Mouse (Mus musculus): ENCODE results near the gene Serpina3b. TPM values are rescaled to one million over a fixed set of nuclear protein-coding genes. Genes with fewer than 3 reads are reported as not detected.

Serpina3b gene
- 0.09 TPM in 1 of 2 replicates, not detected in the other for total RNA-seq (2014; rRNA removed)
- not detected in 2 replicates for polyA plus RNA-seq (2012; rRNA removed)

GRCm38 (mm10) chr12:104127696-104128095 lies at the start of gene Serpina3b:
Gene Serpina3b (plus strand): TSS chr12:104127996.
- H3K4me3 ChIP-seq (ENCODE audit: insufficient read depth, low read depth, low read length) = no peak within 1 kb of the TSS
- H3K9ac ChIP-seq (ENCODE audit: low read depth, low read length) = no peak within 1 kb of the TSS
- no peaks in the 10 kb centered on the region for H3K27me3 ChIP-seq (ENCODE audit: control insufficient read depth, insufficient read depth, low read length)
- H3K27ac ChIP-seq (replicated peaks; ENCODE audit: insufficient read depth, low read depth, low read length) = no peak within 1 kb of the TSS
- no peaks in the 10 kb centered on the region for H3K4me1 ChIP-seq (ENCODE audit: control insufficient read depth, insufficient read depth, low read length)
- no peak for TF ChIP-seq CTCF (IDR thresholded peaks at IDR 0.05; ENCODE audit: low read depth, low read length)
- no peak for TF ChIP-seq POLR2A (IDR thresholded peaks at IDR 0.05; ENCODE audit: extremely low read depth, insufficient read depth, low read length)
- H3K36me3 ChIP-seq (ENCODE audit: control insufficient read depth, insufficient read depth, low read length) = no peaks in the 10 kb centered on the region
- no peak for DNase-seq (ENCODE audit: extremely low read depth, low read depth, low spot score)
- H3K79me2 ChIP-seq (ENCODE audit: control insufficient read depth, insufficient read depth, low read length) = no peaks in the 10 kb centered on the region
- 85% methylated on average over 5 of the region's 5 CpGs for WGBS

GRCm38 (mm10) chr12:104090119-104090518 lies 37.7 kb upstream of the Serpina3b start:
- TF ChIP-seq CTCF (IDR thresholded peaks at IDR 0.05; ENCODE audit: low read depth, low read length) = no peak
- TF ChIP-seq POLR2A (IDR thresholded peaks at IDR 0.05; ENCODE audit: extremely low read depth, insufficient read depth, low read length) = no peak
- Histone ChIP-seq H3K27ac (replicated peaks; ENCODE audit: insufficient read depth, low read depth, low read length) (peak overlapping the region; percentile 66), H3K4me1 (ENCODE audit: control insufficient read depth, insufficient read depth, low read length) (peaks cover 8% of the 10 kb centered on the region), H3K27me3 (ENCODE audit: control insufficient read depth, insufficient read depth, low read length) (no peaks in the 10 kb centered on the region), H3K36me3 (ENCODE audit: control insufficient read depth, insufficient read depth, low read length) (no peaks in the 10 kb centered on the region), H3K9ac (ENCODE audit: low read depth, low read length) (no peak overlapping the region), H3K79me2 (ENCODE audit: control insufficient read depth, insufficient read depth, low read length) (no peaks in the 10 kb centered on the region), H3K4me3 (ENCODE audit: insufficient read depth, low read depth, low read length) (no peak overlapping the region)
- 20% methylated on average over 2 of the region's 2 CpGs for WGBS
- peak; percentile 69 for DNase-seq (ENCODE audit: extremely low read depth, low read depth, low spot score)

- H3K4me3 ChIP-seq (ENCODE audit: insufficient read depth, low read depth, low read length) = no peak overlapping the region
- no peaks in the 10 kb centered on the region for H3K79me2 ChIP-seq (ENCODE audit: control insufficient read depth, insufficient read depth, low read length)
- H3K4me1 ChIP-seq (ENCODE audit: control insufficient read depth, insufficient read depth, low read length) = peaks cover 8% of the 10 kb centered on the region
- TF ChIP-seq POLR2A (IDR thresholded peaks at IDR 0.05; ENCODE audit: extremely low read depth, insufficient read depth, low read length) (no peak), CTCF (IDR thresholded peaks at IDR 0.05; ENCODE audit: low read depth, low read length) (no peak)
- no peaks in the 10 kb centered on the region for H3K36me3 ChIP-seq (ENCODE audit: control insufficient read depth, insufficient read depth, low read length)
- no peak overlapping the region for H3K27ac ChIP-seq (replicated peaks; ENCODE audit: insufficient read depth, low read depth, low read length)
- H3K27me3 ChIP-seq (ENCODE audit: control insufficient read depth, insufficient read depth, low read length) = no peaks in the 10 kb centered on the region
- no peak for DNase-seq (ENCODE audit: extremely low read depth, low read depth, low spot score)
- WGBS = 95% methylated on average over 1 of the region's 1 CpGs
- H3K9ac ChIP-seq (ENCODE audit: low read depth, low read length) = no peak overlapping the region
Observed at GRCm38 (mm10) chr12:104091303-104091702, 36.5 kb upstream of the Serpina3b start.

DNA sequence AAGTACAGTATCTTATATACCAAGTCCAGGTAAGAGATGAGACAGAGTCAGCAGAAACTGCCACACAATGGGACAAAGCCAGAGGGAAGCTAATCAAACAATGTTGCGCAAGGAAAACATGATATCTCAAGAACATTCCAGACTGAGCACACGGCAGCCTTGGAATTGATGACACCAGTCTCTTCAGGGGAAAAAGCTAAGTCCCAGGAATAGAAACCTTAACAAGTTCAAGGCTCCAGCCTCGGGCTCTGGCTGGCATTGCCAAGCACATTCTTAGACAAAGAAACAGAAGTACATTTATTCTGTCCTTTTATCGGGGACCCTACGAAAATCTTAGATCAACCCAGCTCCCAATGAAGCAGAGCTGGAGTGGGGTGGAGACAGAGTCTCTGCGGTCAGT lies 27.0 kb upstream of the Serpina3b start, which contains the start of gene Serpina5:
TSS of gene Serpina5 (plus strand) at position 346 of the 400 bp plus-strand sequence.
- Histone ChIP-seq H3K9ac (ENCODE audit: low read depth, low read length) (no peak within 1 kb of the TSS), H3K27me3 (ENCODE audit: control insufficient read depth, insufficient read depth, low read length) (no peaks in the 10 kb centered on the region), H3K27ac (replicated peaks; ENCODE audit: insufficient read depth, low read depth, low read length) (no peak within 1 kb of the TSS), H3K36me3 (ENCODE audit: control insufficient read depth, insufficient read depth, low read length) (no peaks in the 10 kb centered on the region), H3K4me3 (ENCODE audit: insufficient read depth, low read depth, low read length) (no peak within 1 kb of the TSS), H3K79me2 (ENCODE audit: control insufficient read depth, insufficient read depth, low read length) (no peaks in the 10 kb centered on the region), H3K4me1 (ENCODE audit: control insufficient read depth, insufficient read depth, low read length) (peaks cover 8% of the 10 kb centered on the region)
- DNase-seq (ENCODE audit: extremely low read depth, low read depth, low spot score) = peak; percentile 75
- no peak for TF ChIP-seq CTCF (IDR thresholded peaks at IDR 0.05; ENCODE audit: low read depth, low read length)
- no peak for TF ChIP-seq POLR2A (IDR thresholded peaks at IDR 0.05; ENCODE audit: extremely low read depth, insufficient read depth, low read length)
- 67% methylated on average over 6 of the region's 6 CpGs for WGBS

DNA sequence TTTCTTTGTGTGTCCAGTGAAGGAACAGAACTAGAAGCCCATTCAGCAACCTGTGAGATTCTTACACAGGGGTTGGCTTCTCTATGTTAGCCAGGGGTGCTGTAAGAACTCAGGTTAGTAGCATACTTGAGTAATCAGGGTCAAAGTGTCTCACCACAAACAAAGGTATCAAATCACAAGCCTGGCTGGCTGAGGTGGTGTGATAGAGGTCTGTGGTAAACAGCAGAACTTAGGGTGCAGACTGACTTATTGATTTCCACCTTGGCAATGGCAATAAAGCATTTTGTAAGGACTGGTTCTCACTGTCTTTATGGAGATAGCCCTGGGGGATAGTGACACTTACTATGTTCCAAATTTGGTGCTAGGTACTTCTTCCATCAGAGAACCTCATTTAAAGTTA lies 21.9 kb upstream of the Serpina3b start:
- Histone ChIP-seq H3K9ac (ENCODE audit: low read depth, low read length) (no peak overlapping the region), H3K4me1 (ENCODE audit: control insufficient read depth, insufficient read depth, low read length) (peaks cover 31% of the 10 kb centered on the region), H3K36me3 (ENCODE audit: control insufficient read depth, insufficient read depth, low read length) (no peaks in the 10 kb centered on the region), H3K79me2 (ENCODE audit: control insufficient read depth, insufficient read depth, low read length) (no peaks in the 10 kb centered on the region), H3K27ac (replicated peaks; ENCODE audit: insufficient read depth, low read depth, low read length) (peak overlapping the region; percentile 96), H3K4me3 (ENCODE audit: insufficient read depth, low read depth, low read length) (no peak overlapping the region), H3K27me3 (ENCODE audit: control insufficient read depth, insufficient read depth, low read length) (no peaks in the 10 kb centered on the region)
- no peak for TF ChIP-seq CTCF (IDR thresholded peaks at IDR 0.05; ENCODE audit: low read depth, low read length)
- TF ChIP-seq POLR2A (IDR thresholded peaks at IDR 0.05; ENCODE audit: extremely low read depth, insufficient read depth, low read length) = no peak
- DNase-seq (ENCODE audit: extremely low read depth, low read depth, low spot score) = peak; percentile 99

DNA sequence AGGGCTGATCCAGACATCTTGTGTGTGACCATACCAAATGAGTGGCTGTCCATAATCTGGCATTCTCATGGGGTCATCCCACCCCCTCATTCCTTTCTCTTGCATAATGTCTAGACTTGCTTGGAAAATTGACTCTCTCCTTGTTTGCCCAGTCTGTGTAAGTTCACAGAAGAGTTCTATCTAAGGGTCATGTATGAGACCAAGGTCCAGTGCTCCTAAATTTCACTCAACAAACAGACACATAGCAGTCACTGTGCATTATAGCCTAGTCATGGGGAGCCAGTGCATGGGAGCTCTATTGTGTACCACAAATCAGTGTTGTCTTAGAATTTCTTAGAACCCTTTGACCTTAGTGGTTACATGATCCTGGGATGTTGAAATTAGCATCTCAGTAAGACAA lies 20.9 kb upstream of the Serpina3b start:
- Histone ChIP-seq H3K27ac (replicated peaks; ENCODE audit: insufficient read depth, low read depth, low read length) (peak overlapping the region; percentile 82), H3K4me1 (ENCODE audit: control insufficient read depth, insufficient read depth, low read length) (peaks cover 31% of the 10 kb centered on the region), H3K9ac (ENCODE audit: low read depth, low read length) (no peak overlapping the region), H3K27me3 (ENCODE audit: control insufficient read depth, insufficient read depth, low read length) (no peaks in the 10 kb centered on the region), H3K79me2 (ENCODE audit: control insufficient read depth, insufficient read depth, low read length) (no peaks in the 10 kb centered on the region), H3K4me3 (ENCODE audit: insufficient read depth, low read depth, low read length) (no peak overlapping the region), H3K36me3 (ENCODE audit: control insufficient read depth, insufficient read depth, low read length) (no peaks in the 10 kb centered on the region)
- TF ChIP-seq CTCF (IDR thresholded peaks at IDR 0.05; ENCODE audit: low read depth, low read length) (no peak), POLR2A (IDR thresholded peaks at IDR 0.05; ENCODE audit: extremely low read depth, insufficient read depth, low read length) (no peak)
- DNase-seq (ENCODE audit: extremely low read depth, low read depth, low spot score) = peak; percentile 94

Data from liver, adult 2 months (tissue).